Mouse (Mus musculus): Measurements from ENCODE around the gene Nup107.

Nup107 gene

DNA sequence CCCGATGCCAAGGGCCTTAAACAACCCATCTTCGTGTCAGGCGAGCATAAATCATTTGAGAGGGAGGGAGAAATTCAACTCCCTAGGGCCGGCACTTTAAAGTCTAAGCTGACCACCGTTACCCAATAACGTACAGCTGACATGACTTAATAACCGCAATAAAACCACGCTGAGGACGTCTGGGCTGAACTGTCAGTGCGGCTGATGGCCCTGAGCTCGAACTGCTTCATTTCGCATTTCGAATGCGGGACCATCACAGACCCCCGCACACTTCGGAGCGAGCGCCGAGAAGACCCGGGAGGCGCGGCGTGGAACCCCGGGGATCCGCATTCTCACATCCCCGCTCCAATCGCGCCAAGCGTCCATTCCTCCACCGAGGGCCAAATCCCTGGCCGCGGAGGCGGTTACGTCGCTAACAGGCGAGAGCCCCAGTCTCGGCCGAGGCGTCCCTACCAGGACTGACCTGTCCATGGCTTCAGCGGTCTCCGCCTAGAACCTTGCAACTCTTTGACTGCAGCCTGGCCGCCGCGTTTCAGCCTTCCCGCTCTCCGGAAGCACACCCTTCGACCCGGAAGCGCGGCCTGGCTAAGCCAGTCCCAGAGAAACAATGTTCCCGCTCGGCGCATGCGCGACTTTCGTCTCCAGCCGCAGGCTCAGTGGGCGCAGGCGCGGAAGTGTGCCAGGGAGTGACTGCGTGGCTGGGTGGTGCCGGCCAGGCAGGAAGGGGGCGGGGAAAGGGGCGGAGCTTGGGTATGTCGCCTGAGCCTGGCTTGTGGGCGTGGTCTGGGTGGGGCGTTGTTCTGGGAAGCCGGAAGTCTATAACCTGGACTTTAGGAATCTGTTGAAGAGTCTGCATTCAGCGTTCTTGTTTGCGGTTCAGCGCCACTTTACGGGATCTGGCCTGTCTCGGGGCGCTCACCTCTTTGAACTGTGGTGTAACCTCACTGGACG is at the start of gene Nup107:
Gene Nup107, minus strand, starts transcription at position 565 of the 951 bp plus-strand sequence.
- DNase-seq (ENCODE audit: low read depth, low spot score): peak; percentile 100

DNA sequence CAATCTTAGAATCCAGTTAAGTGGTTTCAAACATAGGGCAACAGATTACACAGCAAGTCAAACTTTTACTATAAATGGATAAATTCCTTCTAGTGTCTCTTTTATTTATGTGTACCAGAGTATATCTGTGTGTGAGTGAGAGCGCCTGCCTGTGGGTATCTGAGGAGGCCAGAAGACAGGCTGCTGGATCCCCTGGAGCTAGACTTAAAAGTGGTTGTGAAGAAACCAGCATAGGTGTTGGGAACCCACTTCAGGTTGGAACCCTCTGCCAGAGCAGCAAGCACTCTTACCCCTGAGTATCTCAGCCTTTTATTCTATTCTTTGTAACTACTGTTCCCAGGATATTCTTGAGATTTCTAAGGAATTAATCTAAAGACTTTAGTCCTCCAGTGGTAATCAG is 49.3 kb upstream of the Nup107 start:
- DNase-seq (ENCODE audit: low read depth, low spot score): no peak

DNA sequence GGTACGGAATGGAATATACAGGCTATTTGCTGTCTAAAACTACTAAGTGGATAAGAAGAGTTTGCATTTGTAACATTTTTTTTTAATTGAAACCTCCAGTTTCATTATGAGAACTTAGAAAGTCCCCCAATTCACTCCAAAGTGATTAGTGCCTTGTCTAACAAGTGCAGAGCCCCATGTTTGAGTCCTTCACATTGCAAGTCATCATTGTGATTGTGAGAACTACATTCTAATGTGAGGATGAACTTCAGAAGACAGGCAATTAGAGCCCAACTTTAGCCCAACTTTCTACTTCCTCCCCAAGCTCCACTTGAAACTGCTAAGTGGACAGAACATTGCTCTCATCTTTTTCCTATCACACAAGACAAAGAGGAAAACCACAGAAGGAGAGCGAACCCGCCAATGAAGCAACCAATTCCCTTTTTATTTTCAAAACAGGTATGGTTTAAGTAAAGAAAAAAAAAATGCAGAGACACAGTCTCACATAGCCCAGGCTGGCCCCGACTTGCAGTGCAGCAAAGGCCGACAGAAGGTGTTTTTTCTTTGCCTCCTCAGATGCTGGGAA is 48.0 kb upstream of the Nup107 start:
- DNase-seq (ENCODE audit: low read depth, low spot score): no peak

DNA sequence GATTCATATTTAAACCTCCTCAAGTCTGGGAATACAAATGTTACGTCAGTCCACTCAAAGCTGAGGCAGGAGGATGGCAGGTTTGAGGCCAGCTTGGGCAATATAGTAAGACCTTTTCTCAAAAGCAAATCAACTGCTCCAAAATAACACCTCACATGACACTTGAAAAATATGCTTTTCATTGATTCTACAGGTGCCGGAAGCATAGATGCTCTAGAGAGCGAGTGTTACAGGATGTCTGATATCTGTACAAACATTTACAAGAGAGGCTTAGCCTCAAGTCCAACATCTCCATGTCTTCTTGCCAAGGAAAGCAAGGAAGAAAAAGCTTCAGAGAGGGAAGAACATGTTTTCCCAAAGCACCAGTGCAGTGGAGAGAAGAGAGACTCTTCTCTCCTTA is 47.2 kb upstream of the Nup107 start:
- no peak for DNase-seq (ENCODE audit: low read depth, low spot score)

DNA sequence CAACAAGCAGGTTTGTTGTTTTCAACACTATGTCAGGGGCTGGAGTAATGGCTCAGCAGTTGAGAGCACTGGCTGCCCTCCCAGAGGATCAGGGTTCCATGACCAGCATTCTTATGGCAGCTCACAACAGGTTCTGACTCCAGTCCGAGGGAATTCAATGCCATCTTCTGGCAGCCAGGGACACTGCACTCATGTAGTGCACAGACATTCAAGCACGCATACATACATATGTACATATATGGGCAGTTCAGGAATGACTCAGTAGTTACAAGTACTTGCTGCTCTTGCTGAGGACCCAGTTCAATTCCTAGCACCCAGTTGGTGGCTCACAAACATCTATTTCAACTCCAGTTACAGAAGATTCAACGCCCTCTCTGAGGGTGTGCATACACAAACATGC is 46.4 kb upstream of the Nup107 start:
- DNase-seq (ENCODE audit: low read depth, low spot score): no peak

DNA sequence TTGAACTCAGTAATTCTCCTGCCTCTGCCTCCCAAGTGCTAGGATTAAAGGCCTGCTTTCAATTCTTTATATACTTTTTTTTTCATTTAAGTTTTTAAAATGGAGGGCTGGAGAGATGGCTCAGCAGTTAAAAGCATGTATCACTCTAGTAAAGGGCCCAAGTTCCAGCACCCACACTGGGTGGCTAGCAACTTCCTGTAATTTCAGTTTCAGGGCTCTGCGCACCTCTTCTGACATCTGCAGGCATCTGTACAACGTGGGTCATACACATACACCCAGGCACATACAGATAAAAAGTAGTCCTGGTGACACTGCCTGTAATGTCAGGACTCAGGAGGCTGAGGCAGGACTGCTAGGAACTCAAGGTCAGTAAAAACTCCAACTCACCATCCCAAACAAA is 43.8 kb upstream of the Nup107 start:
- DNase-seq (ENCODE audit: low read depth, low spot score): no peak

DNA sequence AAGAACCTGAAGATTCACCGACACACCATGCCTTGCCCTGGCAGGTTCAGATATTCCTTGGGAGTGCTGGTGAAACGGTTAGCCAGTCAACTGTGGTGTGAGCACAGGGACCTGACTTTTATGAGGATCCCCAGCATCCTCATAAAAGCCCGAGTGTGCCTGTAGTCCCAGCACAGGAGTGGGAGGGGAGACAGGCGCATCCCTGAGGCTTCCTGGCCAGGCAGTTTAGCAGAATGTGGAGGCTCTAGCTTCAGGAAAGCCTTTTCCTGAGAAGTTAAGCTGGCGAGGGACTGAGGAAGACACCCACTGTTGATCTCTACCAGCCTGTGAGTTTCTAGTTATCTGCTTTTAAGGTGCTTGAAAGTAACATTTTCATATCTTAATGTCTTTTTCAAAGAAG is 42.9 kb upstream of the Nup107 start:
- DNase-seq (ENCODE audit: low read depth, low spot score): no peak

DNA sequence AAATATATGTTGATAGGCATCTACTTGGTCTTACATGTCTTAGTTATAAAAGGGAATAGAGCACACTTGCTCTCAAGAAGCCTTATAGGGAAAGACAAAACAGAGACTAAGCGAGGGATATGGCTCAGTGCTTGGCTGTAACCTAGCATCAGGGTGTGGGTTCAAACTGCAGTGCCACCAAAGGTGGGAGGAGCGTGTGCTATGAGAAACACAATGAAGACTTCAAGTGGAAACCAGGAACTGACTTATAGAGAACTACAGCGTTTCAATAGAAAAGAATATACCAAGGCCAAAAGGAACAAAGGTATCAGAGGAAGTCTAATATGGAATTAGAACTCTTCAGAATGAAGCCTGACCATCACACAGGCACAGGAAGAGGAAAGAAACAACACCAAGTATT is 38.3 kb upstream of the Nup107 start:
- DNase-seq (ENCODE audit: low read depth, low spot score): no peak

DNA sequence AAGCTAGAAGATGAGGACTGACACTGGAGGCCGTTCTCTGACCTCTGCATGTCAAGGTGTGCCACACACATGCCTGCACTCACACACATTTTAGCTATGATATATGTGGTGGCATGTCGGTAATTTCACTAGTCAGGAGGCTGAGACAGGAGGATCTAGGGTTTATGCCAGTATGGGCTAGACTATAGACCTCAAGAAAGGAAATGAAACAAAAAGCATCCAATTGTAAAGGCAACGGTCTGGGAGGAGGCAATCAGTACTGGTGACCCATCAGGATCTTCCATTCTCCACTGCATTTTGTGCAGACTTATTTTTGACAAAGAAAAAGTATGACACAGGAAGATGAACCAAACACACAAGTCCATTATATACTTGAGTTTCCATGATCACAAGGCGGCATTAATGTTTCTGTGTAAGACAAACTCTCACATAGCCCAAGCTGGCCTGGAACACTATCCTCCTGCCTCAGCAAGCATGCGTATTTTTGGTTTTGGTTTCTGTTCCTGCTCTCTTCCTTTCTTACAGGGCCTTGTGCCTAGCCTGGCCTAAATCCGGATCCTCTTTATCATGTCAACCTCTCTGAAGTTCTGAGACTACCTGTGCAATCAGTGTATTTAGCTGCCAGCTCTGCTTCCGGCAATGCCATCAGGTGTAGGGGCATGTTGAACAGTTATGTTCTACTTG is 37.1 kb upstream of the Nup107 start:
- DNase-seq (ENCODE audit: low read depth, low spot score): no peak

DNA sequence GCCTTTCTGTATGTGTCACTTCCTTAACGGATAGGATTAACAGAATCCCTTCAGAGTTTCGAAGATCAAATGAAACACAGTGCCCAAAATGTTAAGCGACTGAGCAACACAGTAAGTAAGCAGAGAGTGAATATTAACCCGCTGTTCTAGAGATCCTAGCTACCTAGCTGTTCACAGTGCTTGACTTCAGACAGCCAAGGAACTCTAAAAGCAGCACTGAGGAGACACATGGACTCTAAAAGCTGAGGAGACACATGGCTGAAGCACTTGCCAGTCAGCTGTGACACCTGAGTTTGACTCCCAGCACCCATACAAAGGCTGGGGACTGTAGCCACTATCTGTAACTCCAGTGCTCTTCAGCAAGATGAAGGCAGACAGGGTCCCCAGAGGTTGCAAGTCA is 36.5 kb upstream of the Nup107 start:
- no peak for DNase-seq (ENCODE audit: low read depth, low spot score)

DNA sequence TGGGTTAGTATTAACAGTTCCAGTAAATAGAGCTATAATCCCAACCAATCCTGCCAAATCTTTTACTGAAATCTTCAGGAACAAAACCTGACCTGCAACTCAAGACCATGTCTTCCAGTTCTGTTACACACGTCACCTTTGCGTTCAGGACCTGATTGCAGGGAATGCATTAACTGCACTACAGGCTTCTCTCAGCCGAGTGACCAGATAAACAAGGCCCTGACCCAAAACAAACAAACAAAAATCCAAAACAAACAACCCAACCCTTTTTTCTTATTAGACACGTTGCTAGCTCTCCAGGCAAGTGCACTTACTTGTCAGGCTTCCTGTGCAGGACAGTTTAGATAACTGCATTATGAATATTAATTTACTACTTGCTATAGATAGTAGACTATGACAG is 36.0 kb upstream of the Nup107 start:
- no peak for DNase-seq (ENCODE audit: low read depth, low spot score)

DNA sequence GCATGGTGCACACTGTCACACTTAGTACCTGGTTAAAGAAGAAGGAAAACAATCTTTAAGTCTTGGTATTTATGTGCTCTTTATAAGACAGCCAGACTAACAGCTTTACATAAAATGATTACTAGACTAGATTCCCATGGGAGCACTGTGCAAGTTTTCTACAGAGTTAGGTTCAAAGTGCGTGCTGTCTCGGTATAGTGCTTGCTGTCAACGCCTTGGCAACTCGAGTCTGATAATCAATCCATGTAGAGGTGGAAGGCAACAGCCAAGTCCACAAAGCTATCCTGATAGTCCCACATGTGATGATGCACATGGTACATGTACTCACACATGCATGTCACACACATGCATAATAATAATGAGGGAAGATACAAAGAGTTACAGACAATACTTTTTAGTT is 32.1 kb upstream of the Nup107 start:
- no peak for DNase-seq (ENCODE audit: low read depth, low spot score)

DNA sequence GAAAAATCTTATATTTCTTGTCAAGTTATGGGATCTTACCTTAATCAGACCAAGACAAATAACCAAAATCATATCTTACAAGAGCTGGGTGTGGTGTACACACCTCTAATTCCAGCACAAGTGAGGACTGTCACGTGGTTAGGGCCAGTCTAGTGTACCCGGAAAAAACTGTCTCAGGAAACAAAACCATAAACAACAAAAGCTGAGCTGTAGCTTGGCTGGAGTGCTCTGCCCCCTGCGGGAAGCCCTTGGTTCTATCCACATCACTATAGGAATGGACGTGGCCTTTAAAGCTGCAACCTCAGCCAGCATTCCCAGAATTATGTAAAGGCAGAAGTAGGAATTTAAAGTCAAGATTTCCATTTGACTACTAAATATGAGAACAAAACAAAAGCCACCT is 31.6 kb upstream of the Nup107 start:
- no peak for DNase-seq (ENCODE audit: low read depth, low spot score)

DNA sequence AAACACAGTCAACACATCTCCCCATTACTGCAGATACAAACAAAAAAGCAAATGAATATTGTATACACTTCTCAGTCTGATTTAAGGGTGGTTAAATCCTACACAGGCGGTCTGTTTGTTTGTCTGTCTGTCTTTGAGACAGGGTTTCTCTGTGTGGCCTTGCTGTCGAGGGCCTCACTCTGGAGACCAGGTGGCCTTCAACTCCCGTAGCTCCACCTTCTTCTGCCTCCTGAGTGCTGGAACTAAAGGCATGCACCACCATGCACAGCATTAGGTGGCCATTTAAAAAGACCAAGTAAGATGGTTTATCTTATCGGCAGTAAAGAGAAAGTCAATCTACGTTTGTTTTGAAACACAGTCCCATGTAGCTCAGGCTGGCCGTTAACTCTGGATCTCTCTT is 30.8 kb upstream of the Nup107 start:
- no peak for DNase-seq (ENCODE audit: low read depth, low spot score)

DNA sequence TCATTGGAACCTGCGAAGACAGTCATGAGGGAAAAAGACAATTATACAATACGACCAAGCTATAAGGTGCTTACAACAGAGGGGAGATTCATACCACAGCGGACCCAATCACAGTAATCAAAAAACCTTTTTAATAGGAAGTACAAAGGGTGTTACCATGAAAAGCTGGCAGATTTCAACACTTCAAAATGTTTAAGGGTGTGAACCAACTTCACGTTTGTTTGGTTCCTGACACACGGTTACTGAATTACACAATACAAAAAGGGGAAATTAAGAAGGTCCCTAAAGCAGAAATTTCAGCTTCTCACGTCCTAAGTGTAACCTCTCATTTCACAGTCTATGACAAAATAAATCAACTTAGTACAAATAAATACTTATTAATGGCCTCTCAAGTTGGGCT is 26.1 kb upstream of the Nup107 start:
- no peak for DNase-seq (ENCODE audit: low read depth, low spot score)

DNA sequence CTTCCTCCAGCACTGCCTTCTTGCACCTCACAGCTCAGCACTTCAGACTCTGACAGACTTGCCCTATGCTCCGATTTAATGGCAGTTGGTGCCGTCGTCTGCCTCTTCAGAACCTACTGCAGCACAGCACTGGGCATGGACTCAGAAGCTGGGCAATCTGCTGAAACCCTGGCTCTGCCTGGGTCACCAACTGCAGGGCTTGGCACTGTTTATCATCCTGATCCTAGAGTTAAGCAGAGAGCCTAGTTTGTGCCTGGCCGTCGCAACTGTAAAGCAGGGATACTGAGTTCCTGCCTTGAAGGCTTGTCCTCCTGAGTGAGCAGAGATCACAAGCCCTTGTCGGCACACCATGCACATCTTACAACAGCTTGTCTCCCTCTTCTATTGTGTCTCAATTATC is 24.2 kb upstream of the Nup107 start:
- DNase-seq (ENCODE audit: low read depth, low spot score): no peak

DNA sequence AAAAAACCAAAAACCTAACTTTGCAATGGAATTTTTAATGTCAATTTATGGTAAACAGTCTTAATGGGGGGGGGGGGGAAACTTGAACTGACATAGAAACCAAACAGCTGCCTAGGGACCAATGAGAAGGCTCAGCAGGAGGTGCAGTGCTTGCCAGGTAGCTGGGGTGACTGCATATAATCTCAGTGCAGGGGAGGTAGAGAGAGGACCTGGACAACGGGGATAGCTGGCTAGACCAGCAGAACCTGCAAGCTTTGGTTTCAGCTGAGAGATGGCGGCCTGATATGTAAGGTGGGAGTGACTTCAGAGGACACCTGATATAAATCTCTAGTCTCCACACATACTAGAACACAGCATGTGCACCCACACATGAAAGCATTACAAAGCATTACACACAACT is 20.0 kb upstream of the Nup107 start:
- DNase-seq (ENCODE audit: low read depth, low spot score): no peak

DNA sequence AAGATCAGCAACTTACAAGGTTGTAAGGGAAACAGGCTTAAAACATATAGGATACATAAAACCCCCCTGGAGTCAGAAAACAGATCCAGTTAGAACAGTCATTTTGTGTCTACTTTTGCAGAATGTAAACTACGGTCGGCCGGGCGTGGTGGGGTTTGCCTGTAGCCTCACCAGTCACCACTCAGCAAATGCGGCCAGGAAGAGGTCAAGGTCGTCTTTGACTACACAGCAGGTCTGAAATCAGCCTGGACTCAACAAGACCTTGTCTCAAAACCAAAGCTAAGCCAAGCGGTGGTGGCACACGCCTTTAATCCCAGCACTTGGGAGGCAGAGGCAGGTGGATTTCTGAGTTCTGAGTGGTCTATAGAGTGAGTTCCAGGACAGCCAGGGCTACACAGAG is 19.1 kb upstream of the Nup107 start:
- DNase-seq (ENCODE audit: low read depth, low spot score): no peak

DNA sequence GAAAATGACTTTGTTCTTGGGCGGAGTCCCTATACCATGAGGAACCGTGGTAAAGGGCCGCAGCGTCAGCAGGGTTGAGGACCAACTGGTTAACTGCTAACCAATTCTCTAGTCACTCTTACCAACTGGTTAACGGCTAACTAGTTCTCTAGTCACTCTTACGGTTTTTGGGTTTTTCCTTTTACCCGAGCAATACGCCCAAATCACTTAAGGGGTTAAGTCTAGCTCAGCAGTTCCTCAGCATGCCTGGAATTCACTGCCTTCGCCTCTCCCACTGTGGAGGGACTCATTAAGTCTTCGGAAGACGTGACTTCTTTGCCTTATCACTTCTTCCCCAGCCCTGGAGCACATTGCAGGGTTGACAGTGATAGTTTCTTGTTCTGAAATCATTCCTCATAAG is 18.0 kb upstream of the Nup107 start:
- DNase-seq (ENCODE audit: low read depth, low spot score): no peak

DNA sequence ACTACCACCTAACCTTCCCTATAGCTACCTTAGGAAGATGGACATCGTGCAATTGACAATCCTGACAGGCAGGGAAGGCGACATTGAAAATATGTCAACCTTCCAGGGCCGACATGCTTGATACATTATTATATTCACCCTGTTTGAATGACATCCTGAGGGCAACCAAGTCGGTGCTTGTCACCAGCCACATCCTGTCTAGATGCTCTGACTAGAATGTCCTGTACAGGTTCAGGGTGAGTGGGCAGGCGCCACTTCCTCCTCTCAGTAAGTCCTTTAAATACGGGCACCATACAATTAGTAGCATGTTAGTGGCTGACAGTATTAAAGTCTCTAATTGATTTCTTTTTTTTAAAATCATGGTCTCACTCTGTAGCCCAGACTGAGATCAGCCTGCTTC is 15.6 kb upstream of the Nup107 start:
- no peak for DNase-seq (ENCODE audit: low read depth, low spot score)

DNA sequence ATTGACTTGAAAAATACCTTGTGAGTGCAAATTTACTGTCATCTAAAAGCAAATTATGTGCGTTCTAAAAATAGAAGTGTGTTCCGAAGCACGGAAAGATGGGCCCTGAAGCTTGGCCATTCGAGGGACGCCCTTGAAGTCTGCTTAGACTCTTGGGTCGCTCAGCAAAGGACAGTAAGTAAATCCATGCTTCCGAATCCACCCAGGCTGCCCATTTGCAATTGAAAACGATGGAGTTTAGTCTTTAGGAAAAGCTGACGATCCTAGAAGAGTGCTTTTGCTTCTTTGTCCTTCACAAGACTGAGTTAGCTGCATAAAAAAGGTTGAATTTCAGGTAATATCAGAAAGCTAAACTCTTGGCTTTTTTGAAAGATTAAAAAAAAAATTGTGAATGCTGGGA is 13.4 kb upstream of the Nup107 start:
- no peak for DNase-seq (ENCODE audit: low read depth, low spot score)

DNA sequence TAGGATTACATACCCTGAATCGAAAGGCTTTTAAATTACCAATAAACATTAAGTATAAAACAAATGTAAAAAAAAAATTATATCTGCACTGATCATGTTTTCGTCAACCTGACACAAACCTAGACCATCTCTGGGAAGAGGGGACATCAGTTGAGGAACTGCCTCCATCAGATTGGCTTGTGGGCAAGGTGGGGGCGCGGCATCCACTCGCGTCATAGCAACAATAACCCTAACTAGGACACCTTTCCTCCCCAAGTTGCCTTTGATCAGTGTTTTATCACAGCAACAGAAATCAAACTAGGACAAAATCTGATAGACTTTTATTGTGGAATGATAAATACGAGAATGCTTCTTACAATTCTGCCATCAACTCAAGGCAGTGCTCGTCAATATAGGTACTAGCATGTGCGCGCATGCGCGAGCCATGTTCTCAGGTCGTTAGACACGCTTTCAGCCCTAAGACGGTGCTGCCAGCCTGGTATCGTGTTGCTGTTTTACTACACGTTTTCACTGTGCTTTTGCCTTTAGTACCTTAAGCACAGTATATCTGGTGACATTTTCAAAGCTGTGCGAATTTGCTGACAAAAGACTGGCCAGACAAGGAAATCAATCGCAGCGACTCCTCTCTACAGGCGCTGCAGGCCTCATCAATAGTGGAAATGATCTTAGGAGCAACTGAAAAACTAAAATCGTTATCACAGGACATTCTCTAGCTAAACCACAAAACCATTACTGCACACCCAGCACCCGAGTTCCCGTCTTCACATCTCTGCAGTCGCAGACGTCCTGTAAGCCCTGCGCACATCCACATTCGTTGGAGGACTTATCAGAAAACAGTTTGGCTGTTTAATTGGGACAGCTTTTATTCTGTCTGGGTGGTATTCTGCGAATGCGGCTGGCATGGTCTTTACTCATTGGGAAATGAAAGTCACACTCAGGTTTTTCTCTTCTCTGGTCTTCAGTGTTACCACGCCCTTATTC is 11.7 kb upstream of the Nup107 start:
- no peak for DNase-seq (ENCODE audit: low read depth, low spot score)

Measured in skeletal muscle tissue, adult 2 months (tissue).